Mouse (Mus musculus) adrenal gland, postnatal 10 days (tissue): ENCODE measurements around the gene Lrp4. TPM values are rescaled to one million over a fixed set of nuclear protein-coding genes. Genes with fewer than 3 reads are reported as not detected.
A peak's percentile ranks its signal among the peaks of the same experiment; 100 is the strongest.
"Not testable (repeated sequence)": the region's sequence is repeated elsewhere in the genome, so short reads cannot be mapped to it uniquely, and the experiment has no call there.

Experiments
- DNase-seq: peaks from one replicate; pipeline ENCODE4 v3.0.0; 2021; ENCODE audit warnings: mixed read lengths
- total RNA-seq, 2 experiments: library from RNA; stranded (reverse); gene quantifications; 2 replicates each; pipeline ENCODE4 v1.2.3; 2021

Lrp4 gene
- total RNA-seq, 2 experiments from 2014 or later = 7.0 to 8.3 TPM

GRCm38 (mm10) chr2:91485256-91485655 lies 27.9 kb downstream of the Lrp4 start:
- no peak for DNase-seq

GRCm38 (mm10) chr2:91487295-91487694 lies 30.0 kb downstream of the Lrp4 start:
- not testable (repeated sequence) for DNase-seq

GRCm38 (mm10) chr2:91492071-91492635 lies 34.8 kb downstream of the Lrp4 start:
- no peak for DNase-seq

GRCm38 (mm10) chr2:91493981-91494380 lies 36.7 kb downstream of the Lrp4 start:
- DNase-seq = no peak

- DNase-seq = no peak
Measured at GRCm38 (mm10) chr2:91498093-91498719, 40.9 kb downstream of the Lrp4 start.

GRCm38 (mm10) chr2:91508076-91508475 lies 50.8 kb downstream of the Lrp4 start:
- DNase-seq = no peak

GRCm38 (mm10) chr2:91517186-91517585 lies 59.9 kb downstream of the Lrp4 start:
- DNase-seq = no peak

- DNase-seq = peak; percentile 93
Measured at GRCm38 (mm10) chr2:91526294-91527146, 69.2 kb downstream of the Lrp4 start, which contains the start of gene Ckap5. Gene Ckap5 (plus strand): TSS chr2:91526762.

- DNase-seq = no peak
Measured at GRCm38 (mm10) chr2:91527147-91527486, 69.8 kb downstream of the Lrp4 start.

GRCm38 (mm10) chr2:91537588-91538205 lies 80.4 kb downstream of the Lrp4 start:
- DNase-seq = peak; percentile 93

Other genes with a start within 250 kb of the Lrp4 start
- gene Ddb2, start 220.5 kb upstream of the Lrp4 start, total RNA-seq = 10 to 100 TPM in 1 of 2 experiments, 1 to 10 TPM in 1; 9.2 to 16.3 TPM
- 10 to 100 TPM; 53.9 to 80.0 TPM for gene Pacsin3, start 201.6 kb upstream of the Lrp4 start, total RNA-seq
- gene Arfgap2, start 192.5 kb upstream of the Lrp4 start, total RNA-seq = 10 to 100 TPM; 80.3 to 90.2 TPM
- 10 to 100 TPM; 15.2 to 17.6 TPM for gene 1110051M20Rik, start 12.8 kb upstream of the Lrp4 start, total RNA-seq
- gene Ckap5, start 69.3 kb downstream of the Lrp4 start, total RNA-seq = 10 to 100 TPM; 44.4 to 51.3 TPM
- gene F2, start 178.9 kb downstream of the Lrp4 start, total RNA-seq = 100 to 1,000 TPM; 156 to 377 TPM
- 10 to 100 TPM; 13.2 to 16.9 TPM for gene Zfp408, start 192.3 kb downstream of the Lrp4 start, total RNA-seq
- gene Arhgap1, start 192.3 kb downstream of the Lrp4 start, total RNA-seq = 10 to 100 TPM; 53.8 to 70.9 TPM